Mouse (Mus musculus) lung, postnatal 25 days (tissue): Measurements from ENCODE around the gene Dmap1.

Experiments used
- DNase-seq: peaks from one replicate; pipeline ENCODE4 v3.0.0; 2022; ENCODE audit warnings: low spot score

Dmap1 gene

DNA sequence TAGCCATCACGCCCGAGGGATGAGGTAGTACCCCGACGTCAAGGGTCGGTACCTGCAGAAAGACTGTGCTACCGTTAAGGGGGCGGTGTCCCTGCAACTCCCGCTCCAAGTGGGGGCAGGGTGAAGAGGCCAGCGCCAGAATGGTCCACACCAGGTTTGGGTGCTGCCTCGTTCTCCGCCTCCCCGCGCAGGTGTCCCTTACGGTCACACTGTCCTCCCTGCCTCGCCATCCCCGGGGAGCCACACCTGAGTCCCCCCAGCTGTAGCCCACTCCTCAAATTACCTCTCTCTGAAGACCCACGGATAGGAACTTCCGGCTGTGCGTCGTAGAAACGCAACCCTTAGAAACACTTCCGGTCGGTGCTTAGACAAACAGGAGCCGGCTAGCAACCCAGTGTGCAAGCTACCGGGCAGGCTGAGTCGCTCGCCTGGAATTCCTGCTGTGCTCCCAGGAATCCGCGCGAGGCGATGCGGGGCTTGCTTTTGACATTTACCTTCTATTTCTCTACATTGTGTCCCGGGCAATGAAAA is at the start of gene Dmap1:
Dmap1 (minus strand) TSS at position 343 of the 531 bp plus-strand sequence.
- peak; percentile 75 for DNase-seq

DNA sequence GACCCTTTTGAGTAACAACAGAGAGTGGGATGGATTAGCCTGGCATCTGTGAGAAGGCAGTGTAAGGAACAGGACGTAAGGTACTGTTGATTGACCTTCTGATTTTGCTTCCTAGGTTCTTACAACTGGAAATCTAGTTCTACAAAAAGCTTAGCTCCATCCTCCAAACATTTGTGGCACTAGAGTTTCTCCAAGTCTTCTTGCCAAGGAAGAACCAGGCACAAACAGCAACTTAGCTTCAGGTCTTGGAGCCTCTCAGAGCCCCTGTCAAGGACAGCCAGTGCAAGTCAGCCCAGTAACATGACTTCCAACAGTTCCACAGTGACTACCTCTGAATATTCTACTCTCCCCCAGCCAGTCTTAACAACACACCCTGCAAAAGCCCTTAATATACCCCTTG is 42.0 kb upstream of the Dmap1 start, which contains the start of gene Gm12845:
Gm12845 (plus strand) TSS at position 301 of the 400 bp plus-strand sequence.
- DNase-seq: no peak

DNA sequence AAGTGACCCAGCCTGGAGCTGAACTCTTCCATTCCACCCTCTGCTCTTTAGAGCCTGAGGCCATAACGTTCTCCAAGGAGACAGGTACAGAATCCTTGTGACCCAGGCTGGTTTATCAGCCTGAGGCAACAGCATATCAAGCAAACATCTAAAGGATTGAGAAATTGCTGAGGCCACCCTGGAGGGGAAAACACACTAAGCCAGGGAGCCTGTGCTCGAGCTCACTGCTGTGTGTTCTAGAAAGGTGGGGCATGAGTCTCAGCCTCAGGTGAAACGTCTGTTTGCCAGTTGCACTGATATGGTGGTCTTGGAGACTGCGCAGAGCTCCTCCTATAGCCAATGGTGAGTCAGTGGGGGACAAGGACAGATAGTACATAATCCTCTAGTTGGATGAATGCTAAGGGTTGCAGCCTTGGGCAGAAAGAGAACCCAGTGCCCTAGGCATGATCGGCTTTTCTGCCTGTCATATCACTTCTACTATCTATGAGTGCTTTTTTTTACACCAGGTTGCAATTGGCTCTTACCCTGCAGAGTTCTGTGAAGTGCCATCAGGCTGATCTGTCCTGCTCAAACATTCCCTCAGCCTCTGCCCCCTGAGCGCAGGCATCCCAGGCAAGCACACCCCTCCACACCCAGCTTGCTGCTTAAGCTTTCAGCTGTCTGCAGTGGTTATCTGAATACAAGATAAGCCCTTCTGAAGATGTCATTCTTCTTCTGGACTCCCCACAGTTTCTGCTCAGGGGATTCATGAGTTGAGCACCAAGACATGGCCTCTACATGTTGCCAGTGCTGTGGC is 31.4 kb upstream of the Dmap1 start:
- DNase-seq: no peak

DNA sequence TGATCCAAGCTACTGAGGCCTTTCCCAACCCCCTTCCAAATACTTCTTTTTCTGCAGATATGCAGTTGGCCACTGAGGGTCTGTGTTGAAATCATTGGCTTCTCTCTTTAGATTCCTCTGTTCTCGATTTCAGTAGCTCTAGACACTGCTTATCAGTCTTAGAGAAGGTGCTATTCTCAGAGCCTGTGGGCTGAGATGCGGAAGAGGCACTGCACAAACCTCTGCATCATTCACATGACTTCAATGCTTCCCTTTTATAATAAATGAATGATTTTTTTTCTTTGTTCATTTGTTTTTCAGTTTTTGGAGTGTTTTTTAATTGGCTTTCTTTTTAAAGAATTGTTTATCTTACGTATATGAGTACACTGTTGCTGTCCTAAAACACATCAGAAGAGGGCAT is 30.2 kb upstream of the Dmap1 start:
- no peak for DNase-seq

- DNase-seq: no peak
Observed at GRCm38 (mm10) chr4:117708780-117709550, 26.9 kb upstream of the Dmap1 start.

- peak; percentile 23 for DNase-seq
Observed at GRCm38 (mm10) chr4:117705361-117705760, 23.3 kb upstream of the Dmap1 start.

- no peak for DNase-seq
Observed at GRCm38 (mm10) chr4:117686354-117686753, 4.3 kb upstream of the Dmap1 start.

GRCm38 (mm10) chr4:117683048-117683768 is 1.1 kb upstream of the Dmap1 start:
- no peak for DNase-seq

GRCm38 (mm10) chr4:117682463-117682862 is 390 bp upstream of the Dmap1 start:
- DNase-seq: no peak

- no peak for DNase-seq
Observed at GRCm38 (mm10) chr4:117680963-117681362, 1.1 kb downstream of the Dmap1 start.

GRCm38 (mm10) chr4:117676903-117677302 is 5.2 kb downstream of the Dmap1 start:
- peak; percentile 70 for DNase-seq

GRCm38 (mm10) chr4:117673901-117674300 is 8.2 kb downstream of the Dmap1 start:
- DNase-seq: no peak

DNA sequence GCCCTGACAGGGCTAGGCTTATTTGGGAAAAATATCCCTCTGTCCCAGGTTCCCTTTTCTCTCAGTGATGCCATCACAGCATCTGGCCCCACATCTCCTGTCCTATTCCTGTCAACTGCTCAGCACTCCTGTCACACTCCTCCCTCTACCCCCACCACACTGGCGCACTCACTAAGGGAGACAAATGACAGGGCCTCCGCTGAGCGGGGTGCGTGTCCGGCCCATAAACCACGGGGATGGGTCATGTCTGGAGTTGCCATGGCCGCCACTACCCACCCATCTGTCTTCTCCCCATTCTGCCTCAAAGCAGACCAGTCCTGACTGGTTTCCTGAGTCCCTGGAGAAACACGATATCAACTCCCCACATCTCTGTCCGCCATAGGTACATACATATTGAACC is 10.0 kb downstream of the Dmap1 start:
- DNase-seq: no peak

GRCm38 (mm10) chr4:117669874-117670273 is 12.2 kb downstream of the Dmap1 start:
- DNase-seq: no peak

- DNase-seq: no peak
Observed at GRCm38 (mm10) chr4:117666054-117666453, 16.0 kb downstream of the Dmap1 start.

DNA sequence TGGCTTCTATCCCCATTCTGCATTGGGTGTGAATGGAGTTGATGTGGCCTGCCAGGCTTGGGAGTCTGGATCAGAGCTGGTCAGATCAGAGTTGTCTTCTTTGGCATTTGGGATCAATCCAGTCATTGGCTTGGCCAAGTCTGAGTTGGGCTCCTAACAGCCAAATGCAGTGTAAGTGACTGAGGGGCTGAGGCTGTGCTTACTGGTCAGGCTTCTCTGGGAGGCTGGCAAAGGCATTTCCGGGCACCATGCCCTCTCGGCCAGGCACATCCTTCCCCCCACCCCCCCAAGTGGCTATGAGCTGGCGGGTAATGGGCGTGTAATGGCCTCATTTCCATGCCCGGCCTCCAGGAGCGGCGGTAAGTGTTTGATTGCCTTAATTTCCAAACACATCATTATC is 16.5 kb downstream of the Dmap1 start:
- DNase-seq: no peak

GRCm38 (mm10) chr4:117664411-117665137 is 17.5 kb downstream of the Dmap1 start:
- no peak for DNase-seq

DNA sequence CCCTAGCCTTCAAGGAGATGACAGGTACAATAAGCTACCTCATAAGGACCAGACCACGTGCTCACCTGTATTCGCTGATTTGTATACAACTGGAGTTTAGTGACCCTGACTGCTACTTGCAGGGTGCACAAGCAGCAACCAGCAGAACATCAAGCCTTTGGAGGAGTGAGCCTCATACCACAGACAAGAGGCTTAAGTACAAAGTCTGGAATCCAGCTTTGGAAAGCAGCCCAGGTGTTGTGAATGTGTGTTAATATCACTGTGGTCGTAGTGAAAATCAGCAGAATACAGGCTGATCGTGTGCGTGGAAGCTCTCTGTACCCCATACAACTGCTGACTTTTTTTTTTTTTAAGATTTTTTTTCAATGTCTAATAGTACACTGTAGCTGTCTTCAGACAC is 22.1 kb downstream of the Dmap1 start:
- peak; percentile 28 for DNase-seq

DNA sequence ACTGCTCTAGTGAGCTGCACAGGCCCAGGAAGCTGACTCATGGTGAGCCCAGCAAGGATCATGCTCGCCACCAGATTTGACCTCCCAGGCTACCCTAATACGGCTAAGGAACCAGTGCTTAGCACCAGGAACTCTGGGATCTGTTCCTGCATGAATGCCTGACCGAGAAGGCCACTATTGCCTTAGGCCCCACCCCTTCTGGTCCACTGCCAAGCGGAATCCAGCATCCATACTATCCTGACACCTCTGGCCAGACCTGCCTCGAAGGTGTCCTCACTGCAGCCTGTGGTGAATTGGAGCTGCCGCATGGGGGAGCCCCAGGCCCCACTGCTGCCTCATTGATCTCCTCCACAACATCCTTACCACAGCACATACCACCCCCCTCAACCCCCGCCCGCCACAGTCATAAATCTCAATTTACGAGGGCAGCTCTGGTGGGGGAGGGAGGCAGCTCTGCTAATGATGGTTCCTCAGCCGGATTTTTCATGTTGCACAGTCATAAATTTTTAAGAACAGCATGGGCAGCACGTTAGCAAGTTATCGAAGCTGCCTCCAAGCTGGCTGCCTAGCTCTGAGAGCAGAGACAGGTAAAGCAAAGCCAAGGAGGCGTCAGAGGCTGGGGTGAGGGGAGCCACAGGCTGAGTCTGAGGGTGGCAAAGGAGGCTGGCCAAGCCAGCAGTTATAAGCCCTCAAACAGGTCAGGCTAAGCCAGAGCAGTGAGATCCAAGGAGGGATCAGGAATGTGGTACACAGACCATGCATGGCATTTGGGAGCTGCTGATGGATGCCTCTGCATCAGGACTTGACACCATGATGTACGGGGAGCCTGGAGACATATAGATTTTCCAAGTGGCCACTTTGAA is 23.3 kb downstream of the Dmap1 start:
- no peak for DNase-seq

DNA sequence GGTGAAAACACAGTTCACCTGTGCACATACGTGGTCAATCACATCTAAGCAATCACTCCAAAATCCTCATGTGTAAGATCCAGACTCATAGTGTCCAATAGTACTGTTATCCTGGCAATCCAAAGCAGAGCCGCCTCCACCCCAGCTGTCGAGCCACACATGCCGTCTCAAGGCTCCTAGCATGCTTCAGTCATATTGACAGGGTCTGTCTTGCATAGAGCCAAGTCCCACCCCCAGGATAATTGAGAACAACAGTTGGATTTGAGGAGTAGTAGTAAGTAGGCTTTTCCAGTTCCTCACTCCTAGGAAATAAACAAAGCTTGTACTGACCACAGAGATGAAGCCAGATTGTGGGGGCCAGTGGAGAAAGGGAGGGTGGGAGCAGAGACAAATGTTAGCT is 24.4 kb downstream of the Dmap1 start:
- DNase-seq: no peak

DNA sequence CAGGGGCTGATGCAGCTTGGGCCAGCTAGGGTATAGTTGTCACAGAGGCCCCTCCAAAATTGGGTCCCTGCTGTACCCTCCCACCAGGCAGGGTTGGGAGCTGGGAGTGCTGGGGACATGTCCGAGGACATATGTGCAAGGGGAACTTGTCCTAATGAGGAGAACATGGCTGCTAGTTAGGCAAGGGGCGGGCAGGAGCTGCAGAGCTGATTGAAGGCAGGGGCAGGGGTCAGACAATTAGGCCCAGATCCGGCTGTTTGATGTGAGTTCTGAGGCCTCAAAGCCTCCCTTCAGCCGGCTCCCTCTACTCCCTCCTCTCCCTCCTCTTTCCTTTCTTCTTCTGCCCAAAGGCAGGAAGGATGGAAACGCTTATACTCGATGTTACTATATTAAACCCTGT is 25.1 kb downstream of the Dmap1 start:
- DNase-seq: no peak
